Mouse (Mus musculus) lung, embryonic 14.5 days (tissue): ENCODE results near the gene Dcdc2c. TPM values are rescaled to one million over a fixed set of nuclear protein-coding genes. Genes with fewer than 3 reads are reported as not detected.

ENCODE experiments used
- ATAC-seq: fragments of 200-750 bp; cut with Nextera tagmentation; 2 replicates; pipeline ENCODE4 v1.8.0; 2017; ENCODE audit warnings: mild to moderate bottlenecking, moderate TSS enrichment, moderate library complexity; ENCODE audit not compliant: insufficient read depth
- DNase-seq: peaks from one replicate; pipeline ENCODE4 v3.0.0-alpha.2; 2015
- H3K27ac ChIP-seq: fragments of 300-500 bp; sonication (generic); 2 replicates; pipeline ENCODE4 v1.5.1; 2014; ENCODE audit warnings: low read depth, mild to moderate bottlenecking, moderate library complexity
- H3K27me3 ChIP-seq: fragments of 300-500 bp; sonication (generic); 2 replicates; pipeline ENCODE4 v1.6.1; 2014; ENCODE audit warnings: low read length, control low read depth; ENCODE audit not compliant: insufficient read depth
- H3K36me3 ChIP-seq: fragments of 300-500 bp; sonication (generic); 2 replicates; pipeline ENCODE4 v1.6.1; 2014; ENCODE audit warnings: control low read depth; ENCODE audit not compliant: insufficient read depth
- H3K4me1 ChIP-seq: fragments of 300-500 bp; sonication (generic); 2 replicates; pipeline ENCODE4 v1.6.1; 2014; ENCODE audit warnings: antibody characterized with exemption, control low read depth; ENCODE audit not compliant: insufficient read depth
- H3K4me2 ChIP-seq: fragments of 300-500 bp; sonication (generic); 2 replicates; pipeline ENCODE4 v1.6.1; 2014; ENCODE audit warnings: mild to moderate bottlenecking
- H3K4me3 ChIP-seq: fragments of 300-500 bp; sonication (generic); 2 replicates; pipeline ENCODE4 v1.5.1; 2014; ENCODE audit warnings: low read depth, low read length
- H3K9ac ChIP-seq: fragments of 300-500 bp; sonication (generic); 2 replicates; pipeline ENCODE4 v1.6.1; 2014
- H3K9me3 ChIP-seq: fragments of 300-500 bp; sonication (generic); 2 replicates; pipeline ENCODE4 v1.6.1; 2016; ENCODE audit warnings: low read depth, low read length, control low read depth
- CTCF ChIP-seq: IDR thresholded peaks from 2 replicates; pipeline ENCODE4 v1.5.1; 2016; ENCODE audit warnings: antibody characterized with exemption, low read depth
- WGBS: fragments of 180-500 bp; shearing (Covaris S2); extraction: QIAGEN DNeasy Blood & Tissue Kit; methylation state at CpG from one replicate; pipeline ENCODE4 v1.1.7; 2014; 5-methylcytosine and 5-hydroxymethylcytosine counted together
- polyA plus RNA-seq: library from polyadenylated mRNA; unstranded; fragments of >200 nt; fragmentation: Nextera tagmentation; extraction: Ambion mirVana; gene quantifications from 2 replicates; pipeline ENCODE4 v1.2.1, GENCODE M21; 2014

Gene Dcdc2c
- polyA plus RNA-seq, 1 experiment from 2014 or later: 0.37 TPM

DNA sequence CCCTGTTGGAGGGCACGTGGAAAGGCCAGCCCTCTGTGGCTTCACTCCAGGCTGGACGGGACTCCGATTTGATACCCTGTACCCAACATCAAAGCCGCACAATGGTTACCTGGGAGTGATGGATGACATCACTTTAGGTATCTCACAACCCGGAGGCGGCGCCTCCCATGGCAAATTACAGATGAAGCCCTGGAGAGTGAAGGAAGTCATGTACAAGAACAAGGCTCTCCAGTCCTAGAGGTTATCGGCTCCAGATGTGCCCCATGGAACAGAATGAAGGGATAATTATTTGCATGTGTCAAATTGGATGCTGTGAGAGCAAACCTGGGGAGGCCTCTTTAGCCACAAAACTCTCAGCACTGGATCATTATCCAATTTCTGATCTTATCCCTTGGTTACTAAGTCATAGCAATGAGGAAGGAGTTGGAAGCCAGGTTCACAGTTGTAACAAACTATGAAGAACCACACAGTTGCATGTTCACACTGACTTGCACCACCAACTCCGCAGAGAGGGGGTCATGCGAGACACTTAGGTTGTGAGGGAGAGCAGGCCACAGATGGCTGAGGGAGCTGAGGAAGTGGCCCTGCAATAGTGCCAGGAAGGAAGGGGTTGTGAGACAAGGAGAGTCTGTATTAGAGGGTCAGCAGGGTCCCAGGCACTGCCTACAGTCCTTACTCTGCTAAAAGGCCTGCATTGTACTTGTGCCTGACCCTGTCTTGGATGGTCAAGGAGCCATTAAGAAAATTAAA lies 144.4 kb downstream of the Dcdc2c start:
- 81% methylated on average over 10 of the region's 10 CpGs for WGBS

DNA sequence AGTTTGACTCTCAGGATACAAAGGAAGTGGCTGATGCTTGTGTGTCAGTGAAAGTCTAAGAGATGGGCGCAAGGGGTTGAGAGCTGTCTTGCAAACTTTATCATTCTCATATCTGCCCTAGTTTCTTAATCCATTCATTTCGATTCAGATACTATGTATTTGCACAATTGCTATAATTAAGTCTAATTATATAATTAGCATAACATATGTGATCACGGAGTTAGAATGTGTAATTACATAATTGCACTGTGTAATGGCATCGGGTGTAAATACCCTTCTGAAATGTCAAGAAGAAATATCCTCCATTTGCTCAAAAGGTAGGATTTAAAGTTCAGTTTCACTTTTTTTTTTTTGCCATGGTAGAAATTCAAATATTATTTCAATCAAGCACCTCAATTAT lies 149.9 kb downstream of the Dcdc2c start:
- no peak overlapping the region for H3K4me2 ChIP-seq
- no peak overlapping the region for H3K4me3 ChIP-seq
- no peak for TF ChIP-seq CTCF
- no peak overlapping the region for H3K27ac ChIP-seq
- 85% methylated on average over 4 of the region's 4 CpGs for WGBS
- H3K27me3 ChIP-seq: no peaks in the 10 kb centered on the region
- DNase-seq (no peak), ATAC-seq (no peak)
- no peak overlapping the region for H3K9ac ChIP-seq
- H3K4me1 ChIP-seq: no peaks in the 10 kb centered on the region
- H3K9me3 ChIP-seq: no peaks in the 10 kb centered on the region
- no peaks in the 10 kb centered on the region for H3K36me3 ChIP-seq

More for the DNA sequence above, 144.4 kb downstream of the Dcdc2c start:
- Histone ChIP-seq H3K27ac (no peak overlapping the region), H3K36me3 (no peaks in the 10 kb centered on the region), H3K4me1 (no peaks in the 10 kb centered on the region), H3K4me3 (no peak overlapping the region), H3K27me3 (no peaks in the 10 kb centered on the region), H3K9ac (no peak overlapping the region), H3K4me2 (no peak overlapping the region), H3K9me3 (no peaks in the 10 kb centered on the region)
- TF ChIP-seq CTCF: no peak
- ATAC-seq (no peak), DNase-seq (no peak)

DNA sequence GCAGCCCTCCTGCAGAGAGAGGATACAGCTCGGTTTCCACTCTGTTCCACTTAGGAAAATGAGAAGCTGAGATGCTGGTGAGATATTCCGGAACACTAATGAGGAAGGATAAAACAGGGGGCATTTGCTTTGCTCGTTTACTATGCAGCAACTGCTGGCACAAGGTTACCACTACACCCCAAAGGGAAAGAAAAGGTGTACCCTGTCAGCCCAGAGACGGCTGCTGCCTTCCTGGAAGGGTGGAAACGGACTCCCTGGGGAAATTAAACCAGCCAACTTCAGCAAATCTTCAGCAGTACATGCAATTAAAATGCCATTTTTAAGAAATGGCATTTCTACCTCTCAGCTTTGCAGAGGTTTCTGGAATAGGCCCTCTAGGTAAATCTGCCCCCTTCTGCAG lies 150.8 kb downstream of the Dcdc2c start:
- no peak for TF ChIP-seq CTCF
- Histone ChIP-seq H3K4me2 (no peak overlapping the region), H3K9ac (no peak overlapping the region), H3K4me1 (no peaks in the 10 kb centered on the region), H3K9me3 (no peaks in the 10 kb centered on the region), H3K4me3 (no peak overlapping the region), H3K36me3 (no peaks in the 10 kb centered on the region), H3K27me3 (no peaks in the 10 kb centered on the region), H3K27ac (no peak overlapping the region)
- WGBS: 69% methylated on average over 5 of the region's 5 CpGs
- ATAC-seq (no peak), DNase-seq (no peak)

DNA sequence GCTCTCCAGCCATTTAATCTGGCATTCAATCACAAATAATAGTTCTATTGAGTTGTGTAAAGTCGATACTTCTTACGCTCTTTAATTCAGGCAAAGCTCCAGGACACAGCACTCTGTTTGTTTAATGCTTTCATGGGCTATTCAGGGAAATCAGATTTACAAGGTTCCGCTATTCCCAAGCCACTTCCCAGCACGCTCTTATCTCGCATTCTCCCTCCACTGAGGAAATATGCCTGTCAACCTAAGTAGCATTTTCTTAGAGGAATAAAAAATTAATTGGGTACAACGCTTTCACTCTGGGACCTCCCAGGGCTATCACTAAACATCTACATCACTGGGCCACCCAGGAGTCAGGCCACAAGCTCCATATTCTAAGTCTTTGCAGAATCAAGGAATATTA lies 160.1 kb downstream of the Dcdc2c start:
- Histone ChIP-seq H3K27ac (no peak overlapping the region), H3K36me3 (no peaks in the 10 kb centered on the region), H3K9ac (no peak overlapping the region), H3K27me3 (no peaks in the 10 kb centered on the region), H3K4me3 (no peak overlapping the region), H3K4me2 (no peak overlapping the region), H3K9me3 (no peaks in the 10 kb centered on the region), H3K4me1 (no peaks in the 10 kb centered on the region)
- DNase-seq (peak; percentile 36), ATAC-seq (no peak)
- 18% methylated on average over 6 of the region's 6 CpGs for WGBS
- no peak for TF ChIP-seq CTCF

Other genes with a start within 250 kb of the Dcdc2c start
- not detected in 2 replicates for gene Allc, start 30.1 kb upstream of the Dcdc2c start, polyA plus RNA-seq
- 2.6 and 3.4 TPM in 2 replicates for gene Colec11, start 71.0 kb upstream of the Dcdc2c start, polyA plus RNA-seq
- gene Rps7, start 83.6 kb upstream of the Dcdc2c start, polyA plus RNA-seq: 950 and 1,052 TPM in 2 replicates
- 30.0 and 32.8 TPM in 2 replicates for gene Rnaseh1, start 97.2 kb upstream of the Dcdc2c start, polyA plus RNA-seq
- 80.8 and 83.7 TPM in 2 replicates for gene Adi1, start 122.8 kb upstream of the Dcdc2c start, polyA plus RNA-seq
- 41.7 and 43.5 TPM in 2 replicates for gene Trappc12, start 198.1 kb upstream of the Dcdc2c start, polyA plus RNA-seq
- gene Eipr1, start 199.4 kb upstream of the Dcdc2c start, polyA plus RNA-seq: 28.5 and 29.4 TPM in 2 replicates